Mouse (Mus musculus) embryo, embryonic 11 days (tissue): Measurements from ENCODE around the gene Ash1l.
"Not testable (repeated sequence)": the region's sequence is repeated elsewhere in the genome, so short reads cannot be mapped to it uniquely, and the experiment has no call there.

Experiments used
- DNase-seq: peaks from one replicate; pipeline ENCODE4 v3.0.0-alpha.2; 2015

The Ash1l gene

DNA sequence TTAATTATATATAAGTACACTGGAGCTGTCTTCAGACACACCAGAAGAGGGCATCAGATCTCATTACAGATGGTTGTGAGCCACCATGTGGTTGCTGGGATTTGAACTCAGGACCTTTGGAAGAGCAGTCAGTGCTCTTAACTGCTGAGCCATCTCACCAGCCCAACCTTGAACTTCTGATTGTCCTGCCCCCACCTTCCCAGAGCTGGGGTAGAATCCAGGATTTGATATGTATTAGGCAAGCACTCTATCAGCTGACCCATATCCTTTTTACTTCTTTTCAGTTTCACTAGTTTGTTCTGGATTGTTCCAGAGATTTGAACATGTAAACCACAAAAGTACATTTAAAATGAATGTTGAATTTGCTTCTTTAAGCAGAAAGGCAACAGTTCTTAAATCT is 12.8 kb downstream of the Ash1l start:
- DNase-seq = not testable (repeated sequence)

DNA sequence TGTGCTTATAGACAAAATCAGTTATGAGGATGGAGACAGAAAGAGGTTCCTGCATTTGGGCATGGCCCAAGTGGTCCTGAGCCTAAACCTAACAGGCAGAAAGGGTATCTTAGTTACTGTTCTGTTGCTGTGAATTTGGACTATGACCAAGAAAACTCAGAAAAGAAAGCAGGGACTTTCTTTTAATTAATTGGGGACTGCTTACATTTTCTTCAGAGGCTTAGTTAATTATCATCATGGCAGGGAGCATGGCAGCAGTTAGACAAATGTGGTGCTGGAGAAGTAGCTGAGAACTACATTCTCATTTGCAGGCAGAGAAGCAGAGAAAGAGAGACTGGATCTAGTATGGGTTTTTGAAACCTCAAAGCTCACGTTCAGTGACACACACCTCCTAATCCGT is 24.6 kb downstream of the Ash1l start:
- no peak for DNase-seq

GRCm38 (mm10) chr3:88981206-88982010 is 31.0 kb downstream of the Ash1l start:
- DNase-seq = no peak

DNA sequence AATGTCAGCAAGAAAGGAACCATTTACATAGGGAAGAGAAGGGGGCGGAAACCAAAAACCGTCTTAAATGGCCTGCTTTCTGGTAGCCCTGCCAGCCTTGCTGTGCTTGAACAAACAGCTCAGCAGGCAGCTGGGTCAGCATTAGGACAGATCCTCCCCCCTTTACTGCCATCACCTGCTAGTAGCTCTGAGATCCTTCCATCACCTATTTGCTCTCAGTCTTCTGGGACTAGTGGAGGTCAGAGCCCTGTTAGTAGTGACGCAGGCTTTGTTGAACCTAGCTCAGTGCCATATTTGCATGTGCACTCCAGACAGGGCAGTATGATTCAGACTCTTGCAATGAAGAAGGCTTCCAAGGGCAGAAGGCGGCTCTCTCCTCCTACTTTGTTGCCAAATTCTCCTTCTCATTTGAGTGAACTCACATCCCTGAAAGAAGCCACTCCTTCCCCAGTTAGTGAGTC is 33.5 kb downstream of the Ash1l start:
- peak; percentile 57 for DNase-seq

DNA sequence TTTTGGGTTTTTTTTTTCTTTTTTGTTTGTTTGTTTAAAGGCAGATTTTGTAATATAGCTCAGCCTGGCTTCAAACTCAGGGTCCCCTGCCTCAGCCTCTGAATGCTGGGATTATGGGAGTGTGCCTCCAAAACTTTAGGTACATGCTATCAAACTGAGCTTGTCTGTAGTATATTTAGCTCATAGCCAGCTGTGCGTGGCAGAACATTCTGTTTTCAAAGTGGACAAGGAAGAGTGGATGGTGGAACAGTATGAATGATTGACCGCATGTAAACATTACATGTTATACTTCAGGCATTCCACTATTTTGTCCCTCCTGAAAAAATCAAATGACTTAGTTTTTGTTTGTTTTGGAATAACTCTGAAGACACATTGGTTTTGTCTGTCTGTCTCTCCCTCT is 42.4 kb downstream of the Ash1l start:
- no peak for DNase-seq

DNA sequence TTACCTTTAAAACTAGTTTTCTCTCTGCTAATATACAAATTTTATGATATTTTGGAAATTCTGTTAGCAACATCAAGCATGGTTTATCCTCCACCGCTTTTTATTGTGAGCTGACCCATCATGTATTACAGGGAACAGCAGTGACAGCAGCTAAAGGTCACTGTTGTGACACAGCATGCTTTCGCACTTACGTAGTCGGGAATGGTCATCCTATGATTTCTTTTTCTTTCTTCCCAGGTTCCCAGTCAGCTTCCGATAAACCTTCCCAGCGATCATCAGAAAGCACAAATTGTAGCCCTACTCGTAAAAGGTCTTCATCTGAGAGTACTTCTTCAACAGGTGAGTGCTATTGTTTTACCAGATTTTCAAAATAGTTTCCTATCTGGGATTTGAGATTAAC is 51.1 kb downstream of the Ash1l start:
- DNase-seq = no peak

DNA sequence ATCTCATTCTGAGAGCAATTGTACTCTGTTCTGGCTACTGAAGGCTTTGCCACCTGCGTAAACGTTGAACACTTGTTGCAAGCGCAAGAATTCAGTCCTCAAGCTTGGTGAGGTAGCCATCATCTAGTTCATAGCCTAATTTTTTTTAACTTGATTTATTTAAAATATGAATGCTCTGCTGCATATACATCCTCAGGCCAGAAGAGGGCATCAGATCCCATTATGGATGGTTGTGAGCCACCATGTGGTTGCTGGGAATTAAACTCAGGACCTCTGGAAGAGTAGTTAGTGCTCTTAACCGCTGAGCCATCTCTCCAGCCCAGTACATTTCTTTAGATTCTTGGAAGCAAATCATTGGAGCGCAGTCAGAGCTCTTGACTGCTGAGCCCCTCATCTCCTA is 80.5 kb downstream of the Ash1l start:
- not testable (repeated sequence) for DNase-seq

DNA sequence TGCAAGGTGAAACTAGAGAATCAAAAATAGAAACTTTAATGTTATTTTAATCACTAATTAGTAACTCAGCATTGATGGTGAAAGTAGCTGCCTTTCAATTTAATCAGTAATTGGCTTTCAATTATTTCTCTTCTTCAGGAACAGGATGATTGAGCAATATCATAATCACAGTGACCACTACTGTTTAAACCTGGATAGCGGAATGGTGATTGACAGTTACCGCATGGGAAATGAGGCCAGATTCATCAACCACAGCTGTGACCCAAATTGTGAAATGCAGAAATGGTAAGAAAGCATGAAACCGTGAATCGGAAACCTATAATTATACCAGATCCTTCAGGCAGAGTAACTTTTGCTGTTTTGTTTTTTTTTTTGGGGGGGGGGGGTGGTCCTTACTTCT is 92.9 kb downstream of the Ash1l start:
- DNase-seq = no peak

- no peak for DNase-seq
These were observed 107.9 kb downstream of the Ash1l start for GRCm38 (mm10) chr3:89058361-89058760.

- peak; percentile 39 for DNase-seq
These were observed 108.4 kb downstream of the Ash1l start for GRCm38 (mm10) chr3:89058783-89059182.

DNA sequence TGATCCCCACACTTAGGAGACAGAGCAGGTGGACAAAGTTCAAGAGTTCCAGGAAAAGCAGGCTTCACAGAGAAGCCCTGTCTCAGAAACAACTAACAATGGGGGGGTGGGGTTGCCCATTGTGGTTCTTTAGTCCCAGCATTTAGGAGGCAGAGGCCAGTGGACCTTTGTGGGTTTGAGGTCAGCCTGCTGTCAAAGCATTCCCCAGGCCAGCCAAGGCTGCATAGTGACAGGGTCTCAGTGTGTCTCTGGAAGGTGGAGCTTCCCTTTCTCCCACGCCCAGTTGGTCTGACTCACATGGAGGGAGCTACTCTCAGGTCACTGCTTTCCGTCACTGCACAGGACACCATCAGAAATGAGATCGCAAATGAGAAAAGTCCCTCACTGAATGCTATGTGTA is 111.3 kb downstream of the Ash1l start:
- DNase-seq = peak; percentile 33

DNA sequence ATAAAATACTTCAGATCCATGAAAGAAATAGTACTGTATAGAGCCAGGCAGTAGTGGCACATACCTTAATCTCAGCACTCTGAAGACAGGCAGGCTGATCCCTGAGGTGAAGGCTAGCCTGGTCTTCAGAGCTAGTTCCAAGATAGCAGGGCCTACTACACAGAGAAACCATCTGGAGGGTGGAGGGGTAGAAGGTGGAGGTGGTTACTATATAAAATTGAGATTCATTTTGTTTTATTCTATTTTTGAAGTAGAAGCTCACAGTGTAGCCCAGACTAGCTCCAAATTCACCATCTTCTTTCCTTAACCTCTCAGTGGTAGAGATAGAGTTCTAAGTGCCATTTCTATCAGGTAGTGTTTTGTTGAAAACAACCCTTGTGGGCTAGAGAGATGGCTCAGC is 116.8 kb downstream of the Ash1l start:
- no peak for DNase-seq

- no peak for DNase-seq
These were observed 127.0 kb downstream of the Ash1l start for GRCm38 (mm10) chr3:89077383-89077782.

GRCm38 (mm10) chr3:89082287-89082686 is 131.9 kb downstream of the Ash1l start:
- DNase-seq = not testable (repeated sequence)

DNA sequence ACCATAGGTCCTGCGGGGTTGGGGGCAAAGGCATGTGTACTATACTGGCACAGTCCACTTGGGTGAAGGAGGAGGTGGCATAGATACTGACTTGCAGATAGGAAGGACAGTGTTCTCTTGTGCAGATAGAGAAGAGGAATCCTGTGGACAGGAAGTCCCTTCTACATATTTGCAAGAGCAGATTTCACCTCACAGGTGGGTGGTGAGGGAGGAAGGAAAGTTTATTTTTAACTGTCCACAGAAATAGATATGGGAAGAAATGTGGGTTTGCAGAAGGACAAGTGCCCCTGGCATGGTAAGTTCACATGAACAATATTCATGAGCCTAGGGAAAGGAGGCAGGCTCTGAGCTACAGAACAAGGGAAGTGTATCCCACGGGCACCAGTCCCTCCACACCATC is 133.7 kb downstream of the Ash1l start:
- no peak for DNase-seq

- DNase-seq = no peak
These were observed 134.3 kb downstream of the Ash1l start for GRCm38 (mm10) chr3:89084654-89085190.

DNA sequence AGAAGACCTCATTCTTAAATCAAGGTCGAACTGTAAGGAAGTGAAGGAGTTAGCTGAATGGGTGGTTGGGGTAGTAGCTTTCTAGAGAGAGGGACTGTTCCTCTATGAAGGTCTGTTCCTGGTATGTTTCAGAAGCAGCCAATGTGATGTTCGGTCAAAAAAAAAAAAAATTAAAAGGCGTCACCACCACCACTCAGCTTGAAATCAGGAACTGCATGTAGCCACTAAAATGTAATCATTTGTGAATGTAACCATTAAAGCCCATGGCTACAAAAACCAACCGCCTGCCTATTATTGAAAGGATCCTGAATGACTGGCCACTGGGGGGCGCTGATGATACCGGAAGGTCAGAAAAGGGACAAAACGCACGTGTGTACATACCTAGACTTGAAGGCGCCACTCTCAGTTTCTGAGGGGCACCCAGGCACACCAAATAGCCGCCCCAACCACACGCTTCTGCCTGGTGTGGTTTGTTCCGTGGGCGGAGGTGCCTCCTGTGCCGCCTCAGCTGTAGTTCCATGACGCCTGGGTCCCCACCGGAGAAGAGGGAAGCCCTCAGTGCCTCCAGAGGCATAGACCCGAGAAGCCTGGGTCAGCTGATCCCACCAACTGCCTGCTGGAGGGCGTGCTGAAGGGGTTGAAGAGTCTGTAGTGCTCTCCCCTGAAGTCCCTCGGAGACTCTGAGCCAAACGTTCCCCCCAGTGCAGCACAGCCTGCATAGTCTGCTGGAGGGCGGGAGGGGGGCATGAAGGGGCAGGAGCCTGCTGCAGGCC is 137.1 kb downstream of the Ash1l start:
- DNase-seq = peak; percentile 87

DNA sequence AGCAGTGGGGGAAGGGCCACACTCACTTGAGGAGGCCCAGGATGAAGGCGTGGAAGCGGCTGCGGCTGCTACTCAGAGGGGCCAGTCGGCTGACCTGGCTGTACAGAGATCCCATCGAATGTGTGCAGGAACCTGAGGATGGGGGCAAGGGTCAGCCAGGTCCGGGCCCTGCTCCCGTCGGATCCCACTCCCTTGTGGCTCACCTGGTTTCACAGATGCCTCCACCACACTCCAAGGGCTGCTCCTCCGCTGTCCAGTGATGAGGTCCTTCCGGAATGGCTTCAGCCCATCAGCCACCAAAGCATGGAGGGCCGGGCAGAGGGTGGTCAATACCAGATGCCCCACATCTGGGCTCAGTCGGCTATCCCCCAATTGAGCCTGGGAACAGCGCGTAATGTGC is 138.6 kb downstream of the Ash1l start:
- DNase-seq = no peak

DNA sequence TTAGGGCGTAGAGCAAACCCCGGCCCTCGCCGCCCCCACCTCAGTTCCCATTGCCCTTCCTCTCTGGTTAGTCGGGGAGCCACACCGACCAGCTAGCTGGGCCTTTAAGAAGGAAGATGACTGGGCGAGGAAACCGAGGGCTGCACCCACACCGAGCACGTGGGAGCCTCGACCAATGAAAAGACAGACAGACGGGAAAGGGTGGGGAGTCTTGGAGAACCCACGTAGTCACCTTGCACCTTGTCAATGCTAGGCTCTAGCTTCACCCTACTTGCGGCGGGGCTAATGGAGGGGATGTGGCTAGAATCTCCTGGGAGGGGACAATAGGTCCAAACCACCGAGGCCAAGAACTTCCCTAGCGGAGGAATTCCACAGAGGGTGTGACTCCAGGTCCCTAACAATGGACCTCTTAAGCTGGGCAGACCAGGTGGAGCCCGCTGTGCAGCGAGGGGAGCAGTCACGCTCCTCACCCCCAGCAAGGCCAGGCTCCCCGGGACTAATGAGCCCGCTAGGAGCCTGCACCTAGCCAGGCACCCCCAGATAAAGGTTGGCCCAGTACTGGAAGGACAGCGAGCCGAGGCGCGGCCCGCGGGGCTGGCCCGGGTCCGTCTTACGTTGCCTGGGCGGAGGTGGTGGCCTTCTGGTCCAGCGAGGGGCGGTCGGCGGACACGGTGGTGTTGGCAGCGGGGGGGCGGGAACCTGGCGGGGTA is 139.6 kb downstream of the Ash1l start:
- DNase-seq = peak; percentile 87

DNA sequence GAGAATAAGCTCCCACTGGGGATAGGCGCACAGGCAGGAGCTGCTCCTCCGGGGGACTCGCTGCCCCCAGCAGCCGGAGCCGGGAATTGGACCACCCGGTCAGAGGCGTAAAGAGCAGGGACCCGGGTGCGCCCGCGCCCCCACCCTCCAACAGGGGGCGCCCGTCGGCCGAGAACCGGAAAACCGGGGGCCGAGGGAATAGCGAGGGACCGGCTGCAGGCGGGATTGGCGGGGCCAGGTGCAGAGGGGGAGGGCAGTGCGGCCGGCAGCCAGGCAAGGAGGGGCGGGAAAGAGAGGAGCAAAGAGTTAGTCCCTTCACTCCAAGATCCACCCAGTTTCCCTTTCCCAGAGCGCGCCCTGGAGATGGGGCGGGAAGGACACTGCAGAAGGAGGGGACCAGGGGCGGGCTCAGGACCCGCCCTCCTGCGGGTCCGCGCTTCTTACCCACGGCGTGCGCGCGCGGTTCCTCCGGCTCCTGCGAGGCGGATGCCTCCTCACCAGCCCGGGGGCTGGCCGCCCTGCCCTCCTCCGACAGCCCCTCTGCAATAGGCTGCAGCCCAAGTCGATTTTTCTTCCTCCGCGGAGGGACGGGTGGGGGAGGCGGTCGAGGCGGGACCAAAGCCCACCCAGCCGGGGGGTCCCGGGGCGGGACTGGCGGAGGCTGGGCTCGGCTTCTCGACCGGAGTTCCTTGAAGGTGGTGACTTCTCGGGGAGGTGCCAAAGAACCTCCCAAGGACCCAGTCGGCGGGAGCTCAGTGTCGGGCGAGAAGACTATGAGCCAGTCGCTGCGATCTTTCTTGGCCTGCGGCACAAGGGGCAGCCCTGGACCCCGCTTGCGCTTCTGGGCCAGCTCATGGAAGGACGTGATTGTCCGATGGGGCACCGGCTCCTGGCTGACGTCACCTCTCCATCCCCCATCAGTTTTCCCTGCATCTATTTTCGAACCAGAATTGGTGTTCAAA is 140.6 kb downstream of the Ash1l start:
- peak; percentile 89 for DNase-seq

- DNase-seq = peak; percentile 11
These were observed 141.5 kb downstream of the Ash1l start for GRCm38 (mm10) chr3:89091811-89092508.
